Mouse (Mus musculus) layer of hippocampus, adult 18-20 months (tissue): ENCODE results near the gene Supt6. TPM values are rescaled to one million over a fixed set of nuclear protein-coding genes. Genes with fewer than 3 reads are reported as not detected.

Experiments used
- DNase-seq, 2 experiments: peaks; one replicate each; pipeline ENCODE4 v3.0.0; 2022; ENCODE audit warnings: low spot score in 2 of 2
- total RNA-seq, 2 experiments: library from RNA; stranded (reverse); gene quantifications; 2 replicates each; pipeline ENCODE4 v1.2.3; 2021

Gene Supt6
- total RNA-seq, 2 experiments from 2014 or later, result 123 to 126 TPM

- no peak for DNase-seq
These were observed 77.0 kb downstream of the Supt6 start for GRCm38 (mm10) chr11:78168541-78169468.

- DNase-seq, result no peak
These were observed 78.4 kb downstream of the Supt6 start for GRCm38 (mm10) chr11:78167257-78167959.

GRCm38 (mm10) chr11:78166640-78167039, 79.1 kb downstream of the Supt6 start:
- DNase-seq, result no peak

- no peak for DNase-seq
These were observed 79.6 kb downstream of the Supt6 start for GRCm38 (mm10) chr11:78166161-78166560.

GRCm38 (mm10) chr11:78165761-78166109, 80.1 kb downstream of the Supt6 start:
- DNase-seq, result no peak

- peak; percentile 56 to 70 for DNase-seq
These were observed 80.6 kb downstream of the Supt6 start, which contains the start of gene Traf4 for GRCm38 (mm10) chr11:78164924-78165760. Traf4 (minus strand) TSS chr11:78165589.

DNA sequence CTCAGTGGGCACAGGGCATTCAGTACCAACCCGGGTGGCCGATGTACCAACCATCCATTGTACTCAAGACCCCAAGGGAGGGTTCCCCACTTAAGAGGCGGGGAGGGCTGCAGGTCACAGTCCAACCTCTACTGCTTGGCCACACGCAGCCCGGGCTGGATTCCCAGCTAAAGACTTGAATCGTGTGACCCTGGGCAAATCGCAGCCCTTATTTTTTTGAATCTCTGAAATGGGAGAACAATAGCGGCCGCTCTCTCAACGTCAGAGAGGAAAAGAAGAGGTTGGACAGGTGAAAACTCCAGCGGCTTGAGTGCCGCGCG, 81.2 kb downstream of the Supt6 start:
- DNase-seq, result no peak

- DNase-seq, result no peak
These were observed 81.8 kb downstream of the Supt6 start for GRCm38 (mm10) chr11:78163681-78164603.

- no peak for DNase-seq
These were observed 82.7 kb downstream of the Supt6 start for GRCm38 (mm10) chr11:78163045-78163444.

DNA sequence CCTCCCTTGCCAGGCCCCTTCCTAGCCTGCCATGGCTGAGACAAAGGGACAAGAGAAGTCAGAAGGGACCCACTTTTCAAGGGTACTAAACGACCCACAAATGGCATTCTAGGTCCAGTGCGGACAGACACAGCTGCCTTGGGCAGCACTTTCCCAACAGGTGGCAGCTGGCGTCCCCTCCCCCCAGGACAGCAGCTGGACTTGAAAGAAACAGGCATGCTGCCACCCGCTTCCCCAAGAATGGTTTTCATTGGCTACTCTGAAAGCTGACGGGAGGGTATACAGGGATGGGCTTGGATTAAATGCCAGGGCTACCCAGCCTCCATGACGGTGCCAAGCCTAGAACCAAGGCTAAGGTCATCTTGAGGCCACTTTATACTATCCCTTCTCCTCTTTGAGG, 83.3 kb downstream of the Supt6 start:
- DNase-seq, result no peak

DNA sequence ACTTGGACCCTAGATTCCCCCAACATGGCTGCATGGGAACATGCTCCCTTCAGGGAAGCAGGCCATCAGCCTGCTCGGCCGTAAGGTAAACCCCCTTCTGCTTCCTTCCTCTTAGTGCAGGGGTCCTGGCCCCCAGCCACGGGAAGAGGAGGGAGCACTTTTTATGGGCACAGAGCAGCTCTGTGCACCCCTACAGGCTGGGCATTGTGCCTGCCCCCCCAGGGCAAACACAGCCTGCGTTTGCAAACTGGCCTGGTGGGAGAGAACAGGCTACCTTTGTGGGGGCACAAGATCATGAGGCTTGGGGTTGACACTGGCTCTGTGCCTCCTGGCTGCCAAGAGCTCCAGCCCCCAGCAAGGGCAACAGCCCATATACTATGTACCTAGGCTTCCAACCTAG, 83.8 kb downstream of the Supt6 start:
- DNase-seq, result no peak

DNA sequence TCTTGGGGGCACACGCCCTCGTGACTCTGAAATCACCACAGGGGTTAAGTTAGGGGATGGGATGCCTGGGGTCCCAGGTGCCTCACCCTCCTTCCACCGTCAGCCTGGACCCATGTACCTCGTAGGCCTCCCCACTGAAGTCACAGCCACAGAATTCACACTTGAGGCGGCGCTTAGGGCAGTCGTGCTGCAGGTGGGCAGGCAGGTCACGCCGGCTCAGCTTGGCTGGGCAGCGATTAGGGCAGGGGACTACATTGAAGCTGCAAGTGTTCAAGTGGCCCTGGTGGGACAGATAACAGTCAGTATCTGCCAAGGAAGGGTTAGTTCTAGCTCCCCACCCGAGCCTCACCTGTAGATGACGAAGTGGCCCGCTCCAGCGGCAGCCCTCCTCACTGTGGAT, 84.6 kb downstream of the Supt6 start:
- DNase-seq, result no peak

DNA sequence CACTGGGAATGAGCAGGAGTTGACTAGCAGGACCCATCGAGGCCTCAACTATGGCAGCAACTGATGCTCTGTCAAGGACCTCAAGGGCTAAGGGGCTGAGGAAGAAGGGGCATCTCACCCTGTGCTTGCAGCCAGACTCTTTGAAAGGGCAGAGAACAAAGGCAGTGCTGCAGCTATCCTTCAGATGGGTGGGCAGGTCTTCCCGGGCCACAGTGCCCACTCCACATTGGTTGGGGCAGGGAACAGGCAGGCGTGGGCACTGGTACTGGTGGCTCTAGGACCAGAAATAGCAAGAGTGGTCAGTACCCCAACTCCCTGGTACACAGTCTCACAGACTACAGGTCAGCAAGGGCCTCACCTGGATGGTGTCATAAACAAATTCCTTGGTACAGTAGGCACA, 85.1 kb downstream of the Supt6 start:
- DNase-seq, result no peak

DNA sequence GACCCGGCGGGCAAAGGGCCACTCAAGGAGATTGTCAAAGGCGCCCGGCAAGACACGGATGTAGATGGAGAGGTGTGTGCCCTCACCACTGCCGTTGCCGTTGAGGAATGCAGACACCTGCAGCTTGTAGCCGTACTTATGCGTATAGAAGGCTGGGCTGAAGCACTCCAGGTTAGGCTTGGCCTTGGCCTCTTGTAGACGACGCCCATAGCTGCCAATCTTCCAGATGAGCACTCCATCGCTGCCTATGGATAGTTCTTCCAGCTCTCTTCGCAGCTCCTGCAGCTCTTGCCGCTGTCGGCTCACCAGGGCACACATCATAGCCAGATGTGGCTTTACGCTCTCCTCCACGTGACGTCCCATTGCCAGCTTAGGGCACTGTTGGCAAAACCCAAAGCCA, 85.6 kb downstream of the Supt6 start:
- DNase-seq, result no peak

DNA sequence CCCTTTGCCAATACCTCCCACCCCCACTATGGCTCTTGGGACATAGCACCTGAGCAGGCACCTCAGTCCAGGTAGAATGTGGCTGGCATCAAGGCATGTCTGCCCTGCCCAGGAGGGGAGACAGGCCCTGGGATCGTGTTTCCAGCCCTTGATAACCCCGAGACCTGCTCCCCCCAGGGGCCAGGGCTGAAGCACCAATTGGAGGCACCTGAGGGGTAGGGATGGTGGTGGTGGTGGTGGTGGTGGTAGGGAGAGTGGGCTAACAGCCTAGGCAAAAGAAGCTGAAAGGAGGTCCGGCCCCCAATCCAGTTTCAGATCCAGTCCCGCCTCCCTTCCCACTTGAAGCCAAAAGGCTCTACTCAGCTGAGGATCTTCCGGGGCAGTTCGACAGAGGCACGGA, 86.2 kb downstream of the Supt6 start:
- DNase-seq, result no peak

DNA sequence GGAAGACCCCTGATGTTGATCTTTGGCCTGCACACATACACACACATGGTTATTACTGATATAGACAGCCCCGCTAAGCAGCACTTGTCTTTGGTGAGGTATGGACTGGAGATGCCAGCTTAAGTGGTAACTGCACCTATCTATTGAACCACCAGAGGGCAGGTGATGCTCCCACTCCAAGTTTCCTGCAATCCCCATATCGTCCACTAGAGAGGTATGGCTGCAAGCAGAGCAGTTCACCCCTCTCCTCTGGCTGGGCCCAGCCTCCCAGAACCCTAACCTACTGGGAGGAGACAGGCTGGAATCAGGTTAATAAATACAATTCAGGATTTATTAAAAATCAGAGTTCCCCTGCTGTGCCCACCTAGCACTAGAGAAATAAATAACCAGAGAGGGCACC, 86.7 kb downstream of the Supt6 start:
- DNase-seq, result peak; percentile 61 to 91
